Mouse (Mus musculus): ENCODE results near the gene Aunip. TPM values are rescaled to one million over a fixed set of nuclear protein-coding genes. Genes with fewer than 3 reads are reported as not detected.
"Not testable (repeated sequence)": the region's sequence is repeated elsewhere in the genome, so short reads cannot be mapped to it uniquely, and the experiment has no call there.

Aunip gene
- polyA plus RNA-seq, 1 experiment, result 0.09 TPM

GRCm38 (mm10) chr4:134484231-134484630, 26.6 kb upstream of the Aunip start:
- peaks cover 16% of the 10 kb centered on the region for H3K4me1 ChIP-seq (ENCODE audit: control insufficient read depth, insufficient read depth, low read length)
- 69% methylated on average over 10 of the region's 10 CpGs for WGBS
- H3K27me3 ChIP-seq (replicated peaks; ENCODE audit: control insufficient read depth, insufficient read depth, low read length), result no peaks in the 10 kb centered on the region
- H3K4me3 ChIP-seq (ENCODE audit: insufficient read depth, low read depth, low read length), result no peak overlapping the region
- H3K36me3 ChIP-seq (ENCODE audit: control insufficient read depth, insufficient read depth, low read length), result no peaks in the 10 kb centered on the region
- TF ChIP-seq POLR2A (IDR thresholded peaks at IDR 0.05; ENCODE audit: low read depth, low read length) (no peak), CTCF (conservative IDR thresholded peaks at IDR 0.05; ENCODE audit: insufficient read depth, insufficient read length, low read depth, low read length) (no peak)
- H3K27ac ChIP-seq (ENCODE audit: insufficient read depth, low read depth, low read length), result peak overlapping the region; percentile 1; the same call in 1 of the 2 replicates
- no peak for DNase-seq

- 73% methylated on average over 5 of the region's 5 CpGs for WGBS
- TF ChIP-seq POLR2A (IDR thresholded peaks at IDR 0.05; ENCODE audit: low read depth, low read length) (no peak), CTCF (conservative IDR thresholded peaks at IDR 0.05; ENCODE audit: insufficient read depth, insufficient read length, low read depth, low read length) (no peak)
- Histone ChIP-seq H3K4me1 (ENCODE audit: control insufficient read depth, insufficient read depth, low read length) (peaks cover 25% of the 10 kb centered on the region), H3K27me3 (replicated peaks; ENCODE audit: control insufficient read depth, insufficient read depth, low read length) (no peaks in the 10 kb centered on the region), H3K36me3 (ENCODE audit: control insufficient read depth, insufficient read depth, low read length) (no peaks in the 10 kb centered on the region), H3K27ac (ENCODE audit: insufficient read depth, low read depth, low read length) (peak overlapping the region; percentile 33), H3K4me3 (ENCODE audit: insufficient read depth, low read depth, low read length) (no peak overlapping the region)
- peak; percentile 91 for DNase-seq
These were observed 25.5 kb upstream of the Aunip start for GRCm38 (mm10) chr4:134485151-134485900.

- Histone ChIP-seq H3K36me3 (ENCODE audit: control insufficient read depth, insufficient read depth, low read length) (no peaks in the 10 kb centered on the region), H3K27ac (ENCODE audit: insufficient read depth, low read depth, low read length) (no peak overlapping the region), H3K4me3 (ENCODE audit: insufficient read depth, low read depth, low read length) (no peak overlapping the region), H3K27me3 (replicated peaks; ENCODE audit: control insufficient read depth, insufficient read depth, low read length) (no peaks in the 10 kb centered on the region), H3K4me1 (ENCODE audit: control insufficient read depth, insufficient read depth, low read length) (peaks cover 25% of the 10 kb centered on the region)
- TF ChIP-seq POLR2A (IDR thresholded peaks at IDR 0.05; ENCODE audit: low read depth, low read length) (no peak), CTCF (conservative IDR thresholded peaks at IDR 0.05; ENCODE audit: insufficient read depth, insufficient read length, low read depth, low read length) (no peak)
- 76% methylated on average over 5 of the region's 5 CpGs for WGBS
- no peak for DNase-seq
These were observed 22.6 kb upstream of the Aunip start for GRCm38 (mm10) chr4:134488211-134488610.

GRCm38 (mm10) chr4:134489986-134490665, 20.7 kb upstream of the Aunip start:
- Histone ChIP-seq H3K4me3 (ENCODE audit: insufficient read depth, low read depth, low read length) (no peak overlapping the region), H3K4me1 (ENCODE audit: control insufficient read depth, insufficient read depth, low read length) (peaks cover 21% of the 10 kb centered on the region; the same call in 1 of the 2 replicates), H3K36me3 (ENCODE audit: control insufficient read depth, insufficient read depth, low read length) (no peaks in the 10 kb centered on the region), H3K27me3 (replicated peaks; ENCODE audit: control insufficient read depth, insufficient read depth, low read length) (no peaks in the 10 kb centered on the region), H3K27ac (ENCODE audit: insufficient read depth, low read depth, low read length) (peak overlapping the region; percentile 53)
- 54% methylated on average over 11 of the region's 11 CpGs for WGBS
- DNase-seq, result peak; percentile 82
- TF ChIP-seq CTCF (conservative IDR thresholded peaks at IDR 0.05; ENCODE audit: insufficient read depth, insufficient read length, low read depth, low read length) (no peak), POLR2A (IDR thresholded peaks at IDR 0.05; ENCODE audit: low read depth, low read length) (no peak)

- 54% methylated on average over 6 of the region's 6 CpGs for WGBS
- Histone ChIP-seq H3K36me3 (ENCODE audit: control insufficient read depth, insufficient read depth, low read length) (no peaks in the 10 kb centered on the region), H3K27ac (ENCODE audit: insufficient read depth, low read depth, low read length) (no peak overlapping the region), H3K27me3 (replicated peaks; ENCODE audit: control insufficient read depth, insufficient read depth, low read length) (no peaks in the 10 kb centered on the region), H3K4me1 (ENCODE audit: control insufficient read depth, insufficient read depth, low read length) (peaks cover 26% of the 10 kb centered on the region), H3K4me3 (ENCODE audit: insufficient read depth, low read depth, low read length) (no peak overlapping the region)
- peak; percentile 56 for DNase-seq
- no peak for TF ChIP-seq CTCF (conservative IDR thresholded peaks at IDR 0.05; ENCODE audit: insufficient read depth, insufficient read length, low read depth, low read length)
- TF ChIP-seq POLR2A (IDR thresholded peaks at IDR 0.05; ENCODE audit: low read depth, low read length), result no peak
These were observed 19.1 kb upstream of the Aunip start for GRCm38 (mm10) chr4:134491716-134492115.

GRCm38 (mm10) chr4:134494161-134494560, 16.6 kb upstream of the Aunip start:
- peaks cover 25% of the 10 kb centered on the region for H3K4me1 ChIP-seq (ENCODE audit: control insufficient read depth, insufficient read depth, low read length)
- WGBS, result 96% methylated on average over 6 of the region's 6 CpGs
- not testable (repeated sequence) for H3K27ac ChIP-seq (ENCODE audit: insufficient read depth, low read depth, low read length); H3K36me3 ChIP-seq (ENCODE audit: control insufficient read depth, insufficient read depth, low read length); DNase-seq; H3K27me3 ChIP-seq (replicated peaks; ENCODE audit: control insufficient read depth, insufficient read depth, low read length); H3K4me3 ChIP-seq (ENCODE audit: insufficient read depth, low read depth, low read length)

GRCm38 (mm10) chr4:134494780-134495545, 15.8 kb upstream of the Aunip start:
- H3K4me1 ChIP-seq (ENCODE audit: control insufficient read depth, insufficient read depth, low read length), result peaks cover 19% of the 10 kb centered on the region
- H3K27ac ChIP-seq (ENCODE audit: insufficient read depth, low read depth, low read length), result no peak overlapping the region
- no peak for DNase-seq
- WGBS, result 64% methylated on average over 16 of the region's 16 CpGs
- no peak overlapping the region for H3K4me3 ChIP-seq (ENCODE audit: insufficient read depth, low read depth, low read length)
- H3K36me3 ChIP-seq (ENCODE audit: control insufficient read depth, insufficient read depth, low read length), result no peaks in the 10 kb centered on the region
- no peaks in the 10 kb centered on the region for H3K27me3 ChIP-seq (replicated peaks; ENCODE audit: control insufficient read depth, insufficient read depth, low read length)
- TF ChIP-seq CTCF (conservative IDR thresholded peaks at IDR 0.05; ENCODE audit: insufficient read depth, insufficient read length, low read depth, low read length) (no peak), POLR2A (IDR thresholded peaks at IDR 0.05; ENCODE audit: low read depth, low read length) (no peak)

Measured in kidney, adult 2 months (tissue).